Mouse (Mus musculus) ES-E14 (cell line): ENCODE measurements around the gene Elane. TPM values are rescaled to one million over a fixed set of nuclear protein-coding genes. Genes with fewer than 3 reads are reported as not detected.

Source experiments
- DNase-seq: peaks from one replicate; pipeline ENCODE4 v3.0.0-alpha.2; 2013; ENCODE audit warnings: low read depth, low spot score
- H3K27ac ChIP-seq: 2 replicates; pipeline ENCODE4 v1.5.1; 2012; ENCODE audit warnings: low read depth, mild to moderate bottlenecking, low read length, moderate library complexity, mixed read lengths; ENCODE audit not compliant: poor library complexity, insufficient read depth, severe bottlenecking
- H3K36me3 ChIP-seq: 2 replicates; pipeline ENCODE4 v1.6.1; 2012; ENCODE audit warnings: mild to moderate bottlenecking, low read length, moderate library complexity, mixed read lengths; ENCODE audit not compliant: control insufficient read depth, poor library complexity, insufficient read depth, severe bottlenecking
- H3K4me1 ChIP-seq, 2 experiments: fragments of 150-350 bp in 1 of 2; sonication (generic) in 1 of 2; 2 replicates each; pipeline ENCODE4 v1.6.1; 2012; ENCODE audit warnings: low read length in 2 of 2, mild to moderate bottlenecking in 1 of 2, mixed read lengths in 1 of 2; ENCODE audit not compliant: control insufficient read depth in 2 of 2, insufficient read depth in 2 of 2, poor library complexity in 1 of 2
- H3K4me3 ChIP-seq, 2 experiments: fragments of 150-350 bp in 1 of 2; sonication (generic) in 1 of 2; 2 replicates each; pipeline ENCODE4 v1.5.1; 2012; ENCODE audit warnings: low read length in 2 of 2, low read depth in 1 of 2, mild to moderate bottlenecking in 1 of 2, mixed read lengths in 1 of 2; ENCODE audit not compliant: insufficient read depth in 1 of 2, poor library complexity in 1 of 2, severe bottlenecking in 1 of 2
- H3K9ac ChIP-seq: 2 replicates; pipeline ENCODE4 v1.6.1; 2012; ENCODE audit warnings: low read depth, mild to moderate bottlenecking, low read length, mixed read lengths; ENCODE audit not compliant: poor library complexity, insufficient read depth, severe bottlenecking
- H3K9me3 ChIP-seq: fragments of 150-350 bp; sonication (generic); 2 replicates; pipeline ENCODE4 v1.6.1; 2012; ENCODE audit warnings: low read depth, mild to moderate bottlenecking, low read length; ENCODE audit not compliant: control insufficient read depth, insufficient read depth
- CHD2 ChIP-seq: IDR thresholded peaks from 2 replicates; pipeline ENCODE4 v1.6.1; 2014; ENCODE audit warnings: mild to moderate bottlenecking, low read depth, low read length, inconsistent platforms
- HCFC1 ChIP-seq: IDR thresholded peaks from 2 replicates; pipeline ENCODE4 v1.6.1; 2012; ENCODE audit warnings: low read length, inconsistent platforms, borderline replicate concordance; ENCODE audit not compliant: insufficient read depth
- MAFK ChIP-seq: IDR thresholded peaks from 2 replicates; pipeline ENCODE4 v1.6.1; 2014; ENCODE audit warnings: mild to moderate bottlenecking, low read depth, low read length, inconsistent platforms; ENCODE audit not compliant: insufficient read depth
- ZC3H11A ChIP-seq: IDR thresholded peaks from 2 replicates; pipeline ENCODE4 v1.6.1; 2012; ENCODE audit warnings: low read depth, mild to moderate bottlenecking, inconsistent platforms, low read length, borderline replicate concordance
- ZNF384 ChIP-seq: IDR thresholded peaks from 2 replicates; pipeline ENCODE4 v1.6.1; 2012; ENCODE audit warnings: low read depth, low read length, inconsistent platforms
- in situ Hi-C, 2 experiments: fragments of 600-800 bp; cut with MboI; formaldehyde crosslinking; loops; one replicate each; pipeline ENCODE4 v1.15.1; 2025; ENCODE audit warnings: low sequenced_read_pairs in 2 of 2, inconsistent platforms in 1 of 2; ENCODE audit not compliant: unreplicated experiment in 2 of 2
- total RNA-seq: library from RNA; depleted of rRNA; stranded (reverse); fragments of 300-350 nt; gene quantifications from 2 replicates; pipeline ENCODE4 v1.2.3, GENCODE M21; 2012; rRNA removed

Elane gene
- total RNA-seq = not detected in 2 replicates

DNA sequence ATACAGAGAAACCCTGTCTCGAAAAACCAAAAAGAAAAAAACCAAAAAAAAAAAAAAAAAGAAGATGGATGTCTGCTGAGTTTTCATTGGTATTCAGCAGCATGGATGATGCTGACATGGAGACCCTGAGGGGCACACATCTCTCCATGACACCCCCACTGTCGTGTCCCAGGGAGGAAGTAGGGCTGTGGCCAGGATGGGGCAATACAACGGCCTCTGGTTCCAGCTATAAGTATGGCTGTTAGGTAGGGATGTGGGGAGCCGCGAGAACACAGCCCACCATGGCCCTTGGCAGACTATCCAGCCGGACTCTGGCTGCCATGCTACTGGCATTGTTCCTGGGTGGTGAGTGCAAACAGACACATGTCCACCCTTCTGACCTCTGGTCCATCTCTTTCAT is at the start of gene Elane:
Elane (plus strand) TSS at position 194 of the 400 bp plus-strand sequence.
- TF ChIP-seq HCFC1 (no peak), ZNF384 (no peak), CHD2 (no peak), ZC3H11A (no peak), MAFK (no peak)
- in situ Hi-C loops = no loop called here

DNA sequence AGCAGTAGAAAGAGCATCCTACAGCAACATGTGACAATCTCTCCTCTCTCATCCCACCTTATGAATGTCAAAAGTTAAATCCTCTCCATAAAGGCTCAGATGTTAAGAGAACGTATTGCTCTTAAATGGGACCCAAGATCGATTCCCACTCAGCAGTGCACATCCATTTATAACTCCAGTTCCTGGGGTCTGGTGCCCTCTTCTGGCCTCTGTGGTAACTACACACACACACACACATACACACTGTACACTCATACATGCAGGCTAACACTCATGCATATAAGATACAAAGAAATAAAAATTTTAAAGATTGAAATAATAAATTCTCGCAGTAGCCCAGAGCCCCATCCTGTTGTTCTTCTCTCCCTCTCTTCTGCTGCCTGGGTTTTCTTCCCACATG is 49.1 kb upstream of the Elane start:
- TF ChIP-seq CHD2 (no peak), ZNF384 (no peak)
- no peak for DNase-seq
- in situ Hi-C loops = no loop called here
- H3K27ac ChIP-seq = no peak overlapping the region
- no peaks in the 10 kb centered on the region for H3K9me3 ChIP-seq
- peaks cover 0 to under 1% of the 10 kb centered on the region in 2 experiments; a peak in 2 of 4 replicates for H3K4me1 ChIP-seq
- H3K9ac ChIP-seq = no peak overlapping the region
- no peaks in the 10 kb centered on the region for H3K36me3 ChIP-seq
- H3K4me3 ChIP-seq = no peak overlapping the region

More for the DNA sequence above, at the start of gene Elane:
- Histone ChIP-seq H3K4me1 (peaks cover 0 to 9% of the 10 kb centered on the region in 2 experiments; a peak in 1 of 4 replicates), H3K4me3 (no peak within 1 kb of the TSS), H3K27ac (no peak within 1 kb of the TSS), H3K9ac (no peak within 1 kb of the TSS), H3K36me3 (no peaks in the 10 kb centered on the region), H3K9me3 (no peaks in the 10 kb centered on the region)
- DNase-seq = no peak

DNA sequence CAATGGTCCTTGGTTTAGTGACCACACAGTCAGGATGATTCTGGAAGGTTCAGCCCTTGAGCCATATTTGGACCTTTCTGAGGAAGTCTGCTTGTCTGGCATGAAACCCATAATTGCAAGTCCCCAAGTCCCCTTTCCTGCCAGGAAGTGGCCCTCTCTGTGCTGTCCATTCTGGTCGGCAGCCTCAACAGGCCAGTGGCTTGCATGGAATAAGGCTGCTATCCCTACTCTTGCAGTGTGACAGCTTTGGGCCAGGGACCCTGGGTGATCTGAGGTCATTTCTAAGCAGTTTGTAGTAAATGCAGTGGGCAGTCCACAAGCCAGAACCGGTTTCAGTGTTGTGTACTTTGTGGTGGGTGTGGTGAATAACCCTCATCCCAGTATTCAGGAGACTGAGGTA is 47.9 kb upstream of the Elane start:
- Histone ChIP-seq H3K36me3 (no peaks in the 10 kb centered on the region), H3K4me1 (peaks cover 2 to 4% of the 10 kb centered on the region in 2 experiments; a peak in 3 of 4 replicates), H3K9me3 (no peaks in the 10 kb centered on the region), H3K4me3 (no peak overlapping the region), H3K9ac (no peak overlapping the region), H3K27ac (no peak overlapping the region)
- TF ChIP-seq CHD2 (no peak), HCFC1 (no peak), ZNF384 (no peak), ZC3H11A (no peak), MAFK (no peak)
- DNase-seq = no peak
- in situ Hi-C loops = no loop called here

DNA sequence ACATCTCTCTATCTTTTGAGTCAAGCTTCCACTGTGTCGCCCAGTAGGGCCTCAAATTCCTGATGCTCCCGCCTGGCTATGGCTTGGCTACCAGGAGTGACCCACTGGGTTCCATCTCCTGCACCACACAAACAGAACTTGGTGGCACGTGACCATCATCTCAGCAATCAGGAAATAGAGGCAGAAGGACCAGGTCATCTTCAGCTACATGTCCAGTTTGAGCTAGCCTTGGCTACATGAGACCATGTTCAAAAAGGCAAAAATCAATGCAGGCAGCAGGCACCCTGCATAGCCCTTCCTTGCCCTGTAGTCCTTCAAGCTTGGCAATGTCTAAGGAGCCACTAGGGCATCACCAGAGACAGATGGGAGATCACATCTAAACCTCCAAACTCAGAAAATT is 46.0 kb upstream of the Elane start:
- Histone ChIP-seq H3K9ac (no peak overlapping the region), H3K9me3 (no peaks in the 10 kb centered on the region), H3K36me3 (no peaks in the 10 kb centered on the region), H3K4me1 (peaks cover 2 to 8% of the 10 kb centered on the region in 2 experiments; a peak in 3 of 4 replicates), H3K4me3 (peak overlapping the region in 1 of 2 experiments; percentile 2; a peak in 1 of 4 replicates), H3K27ac (peak overlapping the region; percentile 59; the same call in 1 of the 2 replicates)
- TF ChIP-seq HCFC1 (no peak), MAFK (no peak), ZC3H11A (no peak), ZNF384 (no peak), CHD2 (no peak)
- in situ Hi-C loops = no loop called here
- DNase-seq = no peak
